Mouse (Mus musculus) erythroblast, embryonic 14.5 days (primary cell): ENCODE data around the gene Lgals1.

Experiments
- GATA1 ChIP-seq: IDR thresholded peaks from 2 replicates; pipeline ENCODE4 v1.6.1; 2012; ENCODE audit warnings: low read length, inconsistent platforms, mixed read lengths
- TAL1 ChIP-seq: IDR thresholded peaks from 3 replicates; pipeline ENCODE4 v1.6.1; 2012; ENCODE audit warnings: low read length, inconsistent platforms, mixed read lengths

DNA sequence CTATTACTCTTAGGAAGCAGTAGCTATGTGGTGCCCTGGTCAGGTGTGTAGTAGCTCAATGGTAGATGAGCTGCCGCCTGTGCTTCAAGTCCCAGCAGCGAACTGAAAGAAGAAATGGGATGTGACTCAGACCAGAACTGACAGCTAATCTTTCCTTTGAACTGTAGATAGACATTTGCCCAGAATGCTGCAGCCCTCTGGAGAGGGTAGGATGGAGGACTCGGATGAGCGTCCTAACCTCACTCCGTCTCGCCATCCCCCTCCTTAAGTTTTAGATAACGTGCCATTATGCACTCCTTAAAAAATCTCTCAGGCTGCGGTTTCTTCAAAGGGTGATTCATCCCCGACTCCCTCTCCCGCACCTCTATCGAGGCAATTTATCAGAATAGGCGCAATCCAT lies 6.6 kb upstream of the Lgals1 start:
- TF ChIP-seq TAL1 (no peak), GATA1 (no peak)
